Mouse (Mus musculus) retina, postnatal 1 day (tissue): ENCODE results near the gene Atg13.
A peak's percentile ranks its signal among the peaks of the same experiment; 100 is the strongest.
"Not testable (repeated sequence)": the region's sequence is repeated elsewhere in the genome, so short reads cannot be mapped to it uniquely, and the experiment has no call there.

Source experiments
- DNase-seq: peaks from one replicate; pipeline ENCODE4 v3.0.0-alpha.2; 2012

Gene Atg13

GRCm38 (mm10) chr2:91710272-91711234 is at the start of gene Atg13, which contains the start of gene Harbi1:
Gene Atg13, minus strand, starts transcription at chr2:91710576.
Gene Harbi1, plus strand, starts transcription at chr2:91710852.
- peak; percentile 96 for DNase-seq

DNA sequence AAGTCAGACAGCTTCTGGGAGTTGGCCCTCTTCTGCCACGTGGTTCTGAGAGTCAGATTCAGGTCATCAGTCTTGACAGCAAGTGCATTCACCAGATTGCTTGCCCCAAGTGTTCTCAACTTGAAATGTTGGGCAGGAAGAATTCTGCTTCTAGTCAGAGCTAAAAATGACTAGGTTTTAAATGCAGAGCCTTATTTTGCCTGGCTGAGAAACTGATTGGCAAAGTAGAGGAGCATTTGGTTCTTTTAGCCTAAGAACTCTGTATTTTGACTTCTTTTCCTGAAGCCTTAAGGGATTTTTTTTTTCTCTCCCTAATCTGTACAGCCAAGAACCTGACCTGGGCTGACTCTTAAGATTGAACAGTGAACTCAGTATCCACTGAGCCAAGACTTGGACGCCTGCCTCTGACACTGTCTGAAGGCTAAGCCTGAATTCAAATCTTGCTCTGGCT is 39.5 kb upstream of the Atg13 start:
- DNase-seq = peak; percentile 7

DNA sequence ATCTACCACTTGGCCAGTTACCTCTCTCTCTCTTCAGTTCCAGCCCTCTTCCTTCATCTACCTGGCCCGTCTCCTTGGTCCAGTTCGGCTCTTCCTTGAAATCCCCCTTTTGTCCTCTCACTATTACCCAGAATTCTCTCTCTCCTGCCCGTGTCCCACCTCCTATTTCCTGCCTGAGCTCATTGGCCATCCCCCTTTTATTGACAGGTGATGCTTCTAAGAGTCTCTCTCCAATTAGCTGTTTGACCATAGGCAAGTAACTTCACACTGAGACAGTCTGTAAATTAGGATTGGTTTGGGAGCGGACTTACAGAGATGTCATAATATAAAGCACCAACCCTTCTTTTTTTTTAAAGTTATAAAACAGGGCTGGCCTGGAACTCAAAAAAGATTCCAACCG is 34.3 kb upstream of the Atg13 start:
- peak; percentile 5 for DNase-seq

GRCm38 (mm10) chr2:91739586-91739985 is 29.2 kb upstream of the Atg13 start:
- peak; percentile 5 for DNase-seq

DNA sequence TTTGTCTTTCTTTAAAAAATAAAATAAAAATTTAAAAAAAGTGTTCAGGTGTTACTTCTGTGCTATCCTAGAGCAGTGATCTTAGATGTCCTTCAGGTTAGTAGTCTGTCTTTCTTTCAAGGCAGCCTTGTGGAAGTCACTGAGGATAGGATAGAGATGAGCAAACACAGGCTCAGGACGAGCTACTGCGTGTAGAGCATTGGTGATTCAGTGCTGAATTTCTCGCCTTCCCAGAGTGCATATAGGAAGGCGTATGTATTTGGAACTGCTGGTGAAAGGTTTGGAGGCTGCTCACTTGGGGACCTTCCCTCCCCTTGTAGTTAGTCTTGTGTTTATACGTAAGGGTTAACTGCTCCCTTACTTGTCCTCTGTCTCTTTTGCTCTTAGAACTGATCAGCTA is 24.8 kb upstream of the Atg13 start:
- DNase-seq = no peak

GRCm38 (mm10) chr2:91729971-91730821 is 19.8 kb upstream of the Atg13 start, which contains the start of gene Ambra1:
Gene Ambra1, plus strand, starts transcription at chr2:91730134.
- DNase-seq = peak; percentile 97

GRCm38 (mm10) chr2:91729571-91729970 is 19.2 kb upstream of the Atg13 start:
- DNase-seq = no peak

GRCm38 (mm10) chr2:91727011-91727410 is 16.6 kb upstream of the Atg13 start:
- DNase-seq = no peak

DNA sequence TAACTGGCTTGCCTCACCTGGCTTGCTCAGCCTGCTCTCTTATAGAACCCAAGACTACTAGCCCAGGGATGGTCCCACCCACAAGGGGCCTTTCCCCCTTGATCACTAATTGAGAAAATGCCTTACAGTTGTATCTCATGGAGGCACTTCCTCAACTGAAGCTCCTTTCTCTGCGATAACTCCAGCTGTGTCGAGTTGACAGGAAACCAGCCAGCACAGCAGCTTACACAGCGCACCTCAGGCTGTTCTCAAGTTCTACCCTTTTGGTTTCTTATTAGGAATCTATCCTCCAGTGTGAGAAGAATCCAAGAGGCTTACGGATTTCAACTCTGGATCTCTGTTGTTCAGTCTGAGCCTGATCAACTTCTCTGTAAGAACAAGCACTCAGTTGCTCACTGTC is 15.1 kb upstream of the Atg13 start:
- DNase-seq = not testable (repeated sequence)

GRCm38 (mm10) chr2:91724716-91725115 is 14.3 kb upstream of the Atg13 start:
- no peak for DNase-seq

DNA sequence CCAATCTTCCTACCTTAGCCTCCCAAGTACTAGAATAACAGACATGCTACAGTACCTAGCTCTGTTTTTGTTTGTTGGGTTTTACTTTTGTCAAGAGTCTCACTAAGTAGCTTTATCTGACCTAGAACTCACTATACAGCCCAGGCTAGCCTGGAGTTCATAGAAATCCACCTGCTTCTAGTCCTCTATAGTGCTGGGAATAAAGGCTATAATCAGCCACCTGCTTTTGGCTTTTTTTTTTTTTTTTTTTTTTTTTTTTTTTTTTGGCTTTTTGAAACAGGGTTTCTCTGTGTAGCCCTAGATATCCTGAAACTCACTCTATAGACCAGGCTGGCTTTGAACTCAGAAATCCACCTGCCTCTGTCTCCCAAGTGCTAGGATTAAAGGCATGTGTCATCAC is 13.6 kb upstream of the Atg13 start:
- DNase-seq = no peak

DNA sequence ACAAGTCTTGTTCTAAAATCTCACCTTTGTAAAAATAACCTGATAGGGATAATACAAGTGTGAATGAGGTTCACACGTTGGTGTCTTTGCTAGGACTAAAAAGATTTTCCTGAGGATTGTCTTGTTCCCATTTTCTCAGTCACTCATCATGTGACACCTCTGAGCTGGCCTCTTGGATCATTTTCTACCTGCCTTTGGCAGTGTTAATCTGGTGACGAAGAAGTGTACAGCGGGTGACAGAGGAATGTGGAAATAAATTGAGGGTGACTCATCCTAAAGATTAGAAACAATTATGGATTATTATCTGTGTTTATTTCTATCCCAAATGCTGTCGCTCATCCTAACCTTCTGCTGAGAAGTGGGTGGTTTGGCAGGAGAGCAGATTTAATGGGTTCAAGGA is 13.0 kb upstream of the Atg13 start:
- no peak for DNase-seq

DNA sequence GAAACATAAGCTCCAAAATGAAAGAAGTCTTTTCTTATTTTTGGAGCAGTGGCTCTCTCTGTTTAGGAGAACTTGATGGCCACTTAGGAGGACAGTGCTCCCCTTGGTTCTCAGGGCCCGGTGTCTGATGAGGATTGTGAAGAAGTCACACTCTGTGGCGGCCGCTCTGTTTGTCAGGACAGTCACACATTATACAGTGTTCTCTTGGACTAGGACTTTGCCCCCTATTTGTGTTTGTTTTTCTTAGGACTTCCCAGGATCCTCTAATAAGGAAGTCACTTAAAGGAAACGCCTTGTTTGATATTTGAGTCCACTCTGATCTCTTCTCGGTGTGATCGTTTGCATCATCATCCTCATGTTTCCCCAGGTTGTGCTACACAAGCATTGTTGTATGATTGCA is 7.9 kb upstream of the Atg13 start:
- no peak for DNase-seq

DNA sequence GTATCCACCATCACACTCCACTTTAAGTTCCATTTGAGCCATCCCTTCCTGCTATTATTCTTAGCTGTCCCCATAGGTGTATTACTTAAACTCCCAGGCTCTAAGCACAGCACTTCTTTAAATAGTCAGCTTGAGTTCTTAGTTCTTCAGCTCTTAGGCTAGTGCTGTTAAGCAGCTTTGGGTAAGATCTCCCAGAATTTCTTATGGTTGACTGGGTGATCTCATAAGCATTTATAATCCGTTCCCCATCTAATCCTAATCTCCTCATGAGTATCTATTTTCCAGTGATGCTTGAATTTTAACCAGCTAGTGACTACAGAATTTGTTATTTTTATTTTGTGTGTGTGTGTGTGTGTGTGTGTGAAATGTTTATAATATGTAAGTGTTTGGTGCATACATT is 4.5 kb upstream of the Atg13 start:
- peak; percentile 78 for DNase-seq

DNA sequence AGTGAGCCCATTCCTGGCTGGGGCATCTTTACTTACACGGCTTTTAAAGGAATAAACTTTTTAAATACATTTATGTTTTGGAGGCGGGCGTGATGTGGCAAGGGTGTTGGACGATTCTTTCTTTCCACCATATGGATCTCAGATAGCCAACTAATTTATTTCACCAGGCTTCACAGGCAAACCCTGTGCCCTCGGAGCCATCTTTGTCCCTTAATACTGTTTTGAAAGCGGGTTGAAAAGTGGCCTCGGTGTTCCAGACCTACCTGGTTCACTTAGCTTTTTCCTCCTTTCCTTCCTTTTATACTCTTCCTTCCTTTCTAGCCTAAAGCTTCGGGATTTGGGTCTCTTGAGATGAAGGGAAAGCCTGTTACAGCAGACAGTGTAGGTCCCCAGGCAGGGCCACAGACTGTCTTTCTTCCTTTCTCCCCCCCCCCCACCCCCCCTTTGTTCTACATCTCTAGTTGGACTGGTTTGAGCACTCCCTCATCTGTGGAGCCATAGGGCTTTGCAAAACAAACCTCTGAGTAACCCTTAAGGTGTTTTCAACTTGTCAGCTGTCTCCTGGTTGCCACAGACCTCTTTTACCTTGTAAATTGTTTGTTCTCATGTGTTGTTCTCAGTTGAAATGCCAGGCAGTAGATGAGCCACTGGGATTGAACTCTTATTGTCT is 1.0 kb upstream of the Atg13 start:
- DNase-seq = peak; percentile 4

DNA sequence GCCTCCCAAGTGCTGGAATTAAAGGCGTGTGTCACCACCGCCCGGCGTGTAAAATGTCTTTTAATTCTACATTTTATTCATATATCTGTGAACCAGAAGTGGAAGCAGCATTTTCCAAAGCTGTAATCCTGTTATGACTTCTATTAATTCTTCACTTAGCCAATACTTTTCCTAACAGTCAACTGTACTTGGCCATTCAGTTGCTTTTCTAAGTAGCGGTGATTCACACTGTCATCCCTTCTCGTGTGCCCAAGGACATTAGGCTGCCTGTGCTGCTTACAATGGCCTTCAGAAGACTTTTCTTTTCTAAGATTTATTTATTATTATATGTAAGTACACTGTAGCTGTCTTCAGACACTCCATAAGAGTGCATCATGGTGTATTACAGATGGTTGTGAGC is 2.0 kb downstream of the Atg13 start:
- DNase-seq = no peak

GRCm38 (mm10) chr2:91706456-91706855 is 3.9 kb downstream of the Atg13 start:
- DNase-seq = no peak

DNA sequence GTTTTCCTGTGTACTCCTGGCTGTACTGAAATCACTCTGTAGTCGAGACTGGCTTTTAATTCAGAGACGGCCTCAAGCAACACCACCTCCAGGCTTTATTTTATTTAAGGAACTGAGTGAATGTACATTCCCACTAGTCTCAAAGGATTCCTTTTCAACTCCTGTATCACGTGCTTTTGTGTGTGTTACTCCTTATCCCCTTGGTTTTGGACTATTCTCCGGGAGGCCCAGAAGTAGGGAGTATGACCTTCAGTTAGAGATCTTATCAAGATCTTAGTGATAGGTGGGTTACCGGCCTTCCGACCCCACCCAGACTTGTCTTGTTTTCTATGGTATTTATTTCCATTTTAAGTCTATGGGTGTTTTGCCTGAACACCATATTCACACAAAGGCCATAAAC is 4.6 kb downstream of the Atg13 start:
- DNase-seq = no peak

DNA sequence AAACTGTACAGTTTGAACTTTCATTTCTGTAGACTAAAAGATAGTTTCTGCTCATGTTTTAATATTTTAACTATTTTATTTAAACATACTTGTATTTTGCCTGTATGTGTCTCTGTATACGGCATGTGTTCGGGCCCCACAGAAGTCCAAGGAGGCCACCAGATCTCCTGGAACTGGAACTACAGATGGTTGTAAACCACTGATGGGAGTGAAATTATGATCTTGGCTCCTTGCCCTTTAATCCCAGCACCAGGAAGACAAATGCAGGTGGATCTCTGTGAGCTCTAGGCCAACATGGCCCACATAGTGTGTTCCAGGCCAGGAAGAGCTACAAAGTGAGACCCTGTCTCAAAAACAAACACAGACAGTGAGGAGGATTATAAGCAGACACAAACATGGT is 9.0 kb downstream of the Atg13 start:
- no peak for DNase-seq

DNA sequence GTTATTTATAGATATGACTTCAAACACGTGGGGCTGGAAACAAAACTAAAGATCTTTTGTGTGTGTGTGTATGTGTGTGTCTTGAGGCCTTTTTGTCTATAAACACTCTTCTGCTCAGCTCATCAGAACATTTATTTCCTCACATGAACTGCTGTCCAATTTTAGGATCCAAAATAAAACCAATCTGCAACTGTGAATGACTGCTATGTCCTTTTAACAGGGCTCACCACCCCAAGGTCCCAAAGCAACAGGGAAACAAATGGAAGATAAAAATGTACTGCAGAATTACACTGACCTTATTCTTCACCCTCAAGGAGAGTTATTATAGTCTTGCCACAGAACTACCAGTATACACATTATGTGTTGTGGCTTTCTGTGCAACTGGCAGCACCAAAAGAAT is 11.2 kb downstream of the Atg13 start:
- DNase-seq = no peak

DNA sequence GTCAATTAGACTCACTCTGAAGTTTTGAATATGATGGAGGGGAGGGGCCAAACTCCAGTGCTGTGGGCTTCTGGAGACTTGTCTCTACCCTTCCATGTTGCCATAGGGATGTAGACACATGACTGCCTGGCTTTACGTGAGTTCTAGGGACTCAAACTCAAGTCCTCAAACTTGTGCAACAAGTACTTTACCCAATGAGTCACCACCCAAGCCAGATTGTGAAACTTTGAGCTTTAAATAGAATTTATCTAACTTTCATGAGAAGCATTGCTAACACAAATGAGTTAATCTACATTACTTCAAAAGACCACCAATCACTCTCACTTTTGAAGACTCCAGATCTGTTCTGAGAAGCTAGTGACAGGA is 14.2 kb downstream of the Atg13 start:
- no peak for DNase-seq

DNA sequence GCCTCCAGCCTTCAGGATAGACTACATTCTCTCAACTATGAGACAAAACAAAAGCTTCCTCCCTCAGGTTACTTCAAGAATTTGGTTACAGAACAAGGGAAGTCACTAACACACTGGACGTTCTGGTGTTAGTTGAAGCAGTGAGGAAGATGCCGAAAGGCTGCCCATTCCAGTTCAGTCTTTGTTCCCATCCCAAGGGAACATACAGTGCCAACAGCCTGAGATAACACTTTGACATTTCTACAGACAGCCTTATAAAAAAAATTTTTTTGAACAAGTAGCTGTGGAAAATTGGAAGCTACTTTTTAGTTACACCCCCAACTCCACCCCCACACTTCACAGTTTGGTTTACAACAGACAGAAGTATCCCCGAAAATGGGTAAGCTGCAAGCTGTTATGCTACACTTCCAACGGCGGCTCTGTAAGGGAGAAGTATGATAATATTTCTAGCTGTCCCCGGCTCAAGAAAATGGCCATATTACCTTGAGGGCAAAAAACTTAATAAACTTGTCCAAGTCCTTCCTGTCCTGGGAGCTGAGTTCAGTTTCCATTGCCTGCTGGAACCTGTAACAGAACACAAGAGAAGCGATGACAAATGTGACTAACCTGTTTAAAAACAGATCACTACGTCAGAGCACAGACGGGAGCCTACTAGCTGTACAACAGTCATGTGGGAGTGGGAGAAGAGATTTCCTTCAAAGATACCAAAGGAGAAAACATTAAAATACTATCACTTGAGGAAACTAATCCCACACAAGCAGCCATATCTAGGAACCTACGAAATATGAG is 14.7 kb downstream of the Atg13 start:
- no peak for DNase-seq
